Mouse (Mus musculus) cerebellum, adult 2 months (tissue): ENCODE measurements at regions not wholly inside any gene's neighbourhood (a gene's known extent, or its start where the extent isn't known, plus 50 kb on each side); places are given as distances from the start of the nearest gene placed in this dataset.

Source experiments
- CTCF ChIP-seq: fragments of 200-500 bp; IDR thresholded peaks from 2 replicates; pipeline ENCODE4 v1.5.1; 2011; ENCODE audit warnings: low read depth, mild to moderate bottlenecking, control low read depth, low read length, moderate library complexity, borderline replicate concordance; ENCODE audit not compliant: insufficient read depth
- POLR2A ChIP-seq: fragments of 200-500 bp; IDR thresholded peaks from 2 replicates; pipeline ENCODE4 v1.6.1; 2011; ENCODE audit warnings: low read length, control low read depth, borderline replicate concordance; ENCODE audit not compliant: insufficient read depth

DNA sequence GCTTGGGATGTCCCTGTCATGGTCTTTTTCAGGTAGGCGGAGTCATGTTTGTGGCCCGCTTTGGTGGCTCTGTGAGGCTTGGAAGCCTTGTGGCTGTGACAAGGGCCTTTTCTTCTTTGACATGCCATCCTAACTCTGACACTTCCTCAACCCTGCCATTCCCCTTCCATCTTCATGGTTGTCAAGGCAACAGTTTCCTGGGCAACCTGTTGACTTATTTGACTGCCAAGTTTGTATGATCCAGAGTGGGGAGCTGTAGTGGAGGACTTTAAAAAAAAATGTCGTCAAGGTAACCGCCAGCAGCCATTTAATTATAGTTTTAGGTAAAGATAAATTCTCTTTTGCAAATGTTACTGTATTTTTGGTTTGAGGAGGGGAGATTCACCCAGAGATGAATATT, 56.8 kb upstream of the Kcng1 start:
- TF ChIP-seq POLR2A: no peak
- TF ChIP-seq CTCF: no peak
